Mouse (Mus musculus): Measurements from ENCODE around the gene Rcc2.

DNA sequence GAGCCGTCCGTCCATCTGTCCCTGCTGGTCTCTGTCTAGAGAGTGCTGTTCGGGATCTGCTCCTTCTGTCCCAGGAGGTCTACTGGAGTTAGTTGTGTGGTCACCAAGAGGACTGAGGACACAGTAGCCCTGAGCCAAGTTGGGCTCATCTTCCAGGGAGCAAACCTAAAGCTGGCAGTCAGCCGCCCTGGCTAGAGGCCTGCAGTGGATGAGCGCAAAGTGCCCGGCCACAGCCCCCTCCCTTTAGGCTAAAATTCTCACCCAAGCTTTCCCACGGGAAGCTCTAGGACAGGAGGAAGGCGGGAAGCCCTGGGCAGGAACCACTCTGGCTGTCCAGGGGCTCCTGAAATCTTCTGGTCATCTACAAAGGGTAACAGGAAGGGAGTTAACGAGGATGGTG is 22.4 kb downstream of the Rcc2 start:
- no peak for TF ChIP-seq CTCF (IDR thresholded peaks at IDR 0.05; ENCODE audit: low read depth)
- TF ChIP-seq EP300 (IDR thresholded peaks at IDR 0.05; ENCODE audit: low read depth), result no peak

Measured in liver, postnatal 0 days (tissue).